Mouse (Mus musculus) lung, adult 18-20 months (tissue): ENCODE data around the gene Rcor1.
"Not testable (repeated sequence)": the region's sequence is repeated elsewhere in the genome, so short reads cannot be mapped to it uniquely, and the experiment has no call there.

Experiments used
- DNase-seq, 2 experiments: peaks; one replicate each; pipeline ENCODE4 v3.0.0; 2022; ENCODE audit warnings: mixed read lengths in 2 of 2

Rcor1 gene

DNA sequence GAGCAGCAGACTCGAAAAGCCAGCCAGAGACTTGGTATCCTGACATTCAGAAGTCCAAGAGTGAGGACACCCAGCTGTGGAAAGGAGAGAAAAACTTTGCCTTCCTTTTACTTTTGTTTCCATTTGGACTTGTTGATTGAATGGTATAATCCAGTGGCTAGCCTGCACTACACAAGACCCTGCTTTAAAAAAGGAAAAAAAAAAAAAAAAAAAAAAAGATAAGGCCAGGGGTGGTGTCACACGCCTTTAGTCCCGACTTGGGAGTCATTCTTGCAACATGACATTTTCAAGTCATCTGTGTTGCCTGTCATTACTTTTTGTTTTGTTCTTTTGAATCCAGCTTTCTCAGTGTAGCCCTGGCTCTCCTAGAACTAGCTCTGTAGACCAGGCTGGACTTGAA, 17.6 kb upstream of the Rcor1 start:
- no peak for DNase-seq

DNA sequence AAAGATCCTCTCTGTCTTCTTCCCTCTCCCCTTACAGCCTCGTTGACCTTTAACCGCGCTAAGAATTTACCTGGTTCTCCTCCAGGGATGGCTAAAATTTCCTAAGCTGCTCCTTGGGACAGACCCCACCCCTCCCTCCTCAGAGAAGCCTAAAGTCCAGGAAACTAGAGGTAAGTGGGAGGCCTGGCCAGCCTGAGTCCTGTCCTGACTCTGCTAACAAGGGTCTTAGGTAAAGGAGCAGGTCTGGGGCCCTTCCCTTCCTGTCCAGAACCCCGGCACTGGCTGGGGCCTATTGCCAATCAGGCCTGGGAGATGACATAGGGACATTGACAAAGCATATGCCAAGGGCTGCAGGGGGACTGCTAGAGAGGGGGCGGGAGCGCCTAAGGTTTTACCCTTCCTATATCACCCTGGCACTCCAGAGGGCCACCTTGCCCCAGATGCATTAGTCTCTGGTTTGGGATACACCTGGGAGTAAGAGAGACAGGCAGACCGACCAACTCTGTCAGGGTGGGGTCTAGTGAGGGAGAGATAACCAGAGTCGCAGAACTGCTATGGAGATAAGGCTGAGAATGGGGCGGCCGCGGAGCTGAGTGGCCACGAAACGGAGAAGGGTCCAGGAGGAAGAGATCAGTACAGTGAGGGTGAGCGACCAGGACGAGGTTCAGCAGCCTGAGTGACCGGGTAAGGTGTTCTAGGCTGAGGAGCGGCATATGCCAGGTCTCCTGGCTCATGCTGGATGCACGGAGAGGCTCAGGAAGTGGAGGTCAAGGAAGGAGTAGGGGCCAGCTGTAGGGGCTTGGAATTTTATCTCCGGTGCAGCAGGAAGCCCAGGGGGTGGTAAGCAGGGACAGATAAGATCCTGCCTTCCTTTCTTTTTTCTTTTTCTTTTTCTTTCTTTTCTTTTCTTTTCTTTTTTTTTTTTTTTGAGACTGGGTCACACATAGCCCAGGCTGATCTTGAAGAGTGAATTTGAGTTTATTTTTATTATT, 10.7 kb upstream of the Rcor1 start:
- DNase-seq = no peak

DNA sequence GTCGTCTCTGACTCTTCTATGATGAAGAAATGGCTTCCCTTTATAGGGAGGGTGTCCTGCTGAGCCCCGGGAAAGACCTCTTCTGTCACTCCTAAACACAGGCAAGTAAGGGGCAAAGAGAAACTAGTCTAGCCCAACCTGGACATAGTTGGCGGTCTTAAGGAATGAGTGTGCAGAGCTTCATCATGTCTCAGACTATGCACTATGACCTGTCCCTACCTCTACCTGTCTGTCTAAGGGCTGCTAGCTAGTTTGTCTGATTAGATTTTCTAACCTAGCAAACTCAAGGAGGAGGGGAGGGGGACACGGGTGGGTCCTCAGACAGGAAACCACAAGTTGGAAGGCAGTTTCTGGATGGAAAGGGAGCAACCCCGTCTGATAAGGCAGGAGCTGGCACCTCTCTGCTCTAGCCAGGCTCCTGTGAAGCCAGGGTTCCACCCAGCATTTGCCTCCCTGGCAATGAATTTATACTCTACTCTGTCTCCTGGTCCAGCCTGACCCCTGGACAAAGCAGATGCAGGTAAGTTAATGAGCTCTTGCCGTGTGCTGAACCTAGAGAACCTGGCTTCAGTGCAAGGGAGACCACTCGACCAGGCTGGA, 9.8 kb upstream of the Rcor1 start:
- no peak for DNase-seq

DNA sequence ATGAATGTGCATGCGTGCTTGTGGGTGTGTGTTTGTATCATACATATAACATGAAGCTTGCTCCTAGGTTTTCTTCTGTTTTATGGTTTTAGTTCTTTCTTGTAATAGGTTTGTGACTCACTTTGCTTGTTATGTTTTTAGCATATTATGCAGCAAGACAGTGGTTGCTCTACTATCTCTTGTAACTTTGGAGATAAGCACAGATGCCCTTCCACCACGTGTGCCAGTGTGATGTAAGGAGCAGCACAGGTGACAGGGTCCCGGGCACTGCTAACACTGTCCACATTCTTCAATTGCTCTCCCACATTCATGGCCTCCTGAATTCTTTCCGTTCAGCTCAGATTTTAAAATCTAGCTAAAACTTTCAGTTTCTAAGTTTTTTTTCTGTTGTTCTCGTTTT, 6.3 kb upstream of the Rcor1 start:
- no peak for DNase-seq

DNA sequence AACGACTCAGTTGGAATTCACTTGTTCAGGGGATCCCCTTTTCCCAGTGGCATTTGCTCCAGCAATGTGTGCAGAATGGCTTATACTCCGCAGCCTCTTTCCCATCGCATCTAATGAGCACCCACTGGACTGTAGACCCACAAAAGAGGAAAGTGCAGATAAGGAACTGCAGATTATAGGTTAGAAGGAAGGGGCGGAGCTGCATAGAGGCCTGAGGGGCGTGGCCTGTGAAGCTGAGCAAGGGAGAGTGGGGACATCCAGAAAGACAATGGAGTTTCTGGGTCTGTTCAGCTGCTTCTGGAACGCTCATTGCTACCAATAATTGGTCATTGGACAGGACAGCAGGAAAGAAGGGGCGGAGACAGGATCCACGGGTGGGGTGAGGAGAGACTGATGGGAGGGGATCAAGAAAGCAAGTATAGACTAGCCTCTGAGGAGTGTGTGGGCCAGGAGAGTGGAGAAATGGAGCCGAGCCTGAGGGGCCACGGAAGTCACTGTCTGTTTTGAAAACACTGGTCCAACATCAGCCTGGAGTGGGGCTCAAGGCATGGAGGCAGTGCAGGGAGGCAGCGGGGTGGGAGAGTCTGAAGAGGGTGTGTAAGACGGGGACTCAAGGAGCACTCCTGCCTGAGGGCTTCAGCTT, 3.8 kb upstream of the Rcor1 start:
- peak; percentile 38 to 50 for DNase-seq

DNA sequence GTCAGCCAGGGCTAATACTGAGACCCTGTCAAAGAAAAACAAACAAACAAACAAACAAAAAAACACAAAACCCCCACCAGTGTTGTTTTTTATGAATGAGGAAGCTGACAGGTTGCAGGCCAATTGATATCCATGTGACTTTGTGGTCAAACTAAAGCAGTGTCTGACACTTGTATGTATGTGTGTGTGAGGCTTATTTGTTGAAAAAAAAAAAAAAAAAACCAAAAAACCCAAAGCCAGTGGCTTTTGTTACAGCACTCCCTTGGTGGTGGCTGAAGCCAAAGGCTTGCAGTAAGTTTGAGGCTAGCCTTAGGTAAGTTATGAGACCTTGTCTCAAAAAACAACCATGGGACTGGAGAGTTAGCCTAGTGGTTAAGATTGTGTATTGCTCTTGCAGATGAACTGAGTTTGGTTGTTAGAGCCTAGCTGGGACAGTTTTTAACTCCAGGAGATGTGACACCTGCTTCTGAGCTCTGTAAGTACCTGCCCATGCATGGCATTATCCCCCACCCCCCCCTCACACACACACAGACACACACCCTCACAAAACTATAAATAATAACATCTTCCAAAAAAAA, 2.9 kb upstream of the Rcor1 start:
- no peak for DNase-seq

DNA sequence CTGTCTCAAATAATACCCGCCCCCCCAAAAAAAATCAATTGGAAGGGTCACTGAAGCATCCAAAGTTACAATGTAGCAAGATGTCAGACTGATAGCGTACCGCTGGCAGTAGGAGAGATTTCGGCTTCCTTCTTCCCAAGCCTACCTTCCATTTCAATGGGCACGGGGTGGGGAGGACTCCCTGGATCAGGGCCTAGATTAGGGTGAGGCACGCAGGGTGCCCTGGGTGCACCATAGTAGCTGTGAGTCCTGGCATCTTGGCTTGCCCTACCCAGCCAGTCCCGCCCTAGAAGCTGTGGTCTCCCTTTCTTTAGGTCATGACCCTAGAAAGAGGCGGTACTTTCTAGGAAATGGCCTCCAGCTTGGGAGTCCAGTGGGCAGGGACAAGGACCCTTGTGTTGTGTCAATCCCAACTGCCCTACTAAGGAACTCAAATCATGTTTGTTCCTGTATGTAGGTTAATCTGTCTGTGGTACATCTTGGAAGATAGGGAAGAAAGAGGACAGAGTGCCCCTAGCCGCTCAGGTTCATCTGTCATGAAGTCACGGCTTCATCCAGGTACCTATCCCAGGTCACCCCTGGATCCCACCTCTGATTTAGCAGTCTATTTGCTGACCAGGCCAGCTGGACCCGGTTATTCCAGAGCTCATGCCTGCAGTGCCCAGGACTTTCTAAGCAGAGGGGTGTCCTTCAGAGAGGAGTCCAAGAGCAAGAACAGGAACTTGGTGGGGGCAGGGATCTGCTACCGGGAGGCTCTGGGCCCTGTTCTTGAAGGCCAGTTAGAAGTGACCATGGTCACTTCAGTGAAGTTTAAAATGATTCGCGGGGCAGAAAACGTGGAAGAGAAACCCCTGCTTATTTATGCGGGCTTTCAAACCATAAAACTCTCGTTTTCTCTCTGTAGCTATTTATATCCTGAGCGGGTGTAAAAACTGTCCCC, 1.6 kb upstream of the Rcor1 start:
- peak; percentile 11 for DNase-seq

DNA sequence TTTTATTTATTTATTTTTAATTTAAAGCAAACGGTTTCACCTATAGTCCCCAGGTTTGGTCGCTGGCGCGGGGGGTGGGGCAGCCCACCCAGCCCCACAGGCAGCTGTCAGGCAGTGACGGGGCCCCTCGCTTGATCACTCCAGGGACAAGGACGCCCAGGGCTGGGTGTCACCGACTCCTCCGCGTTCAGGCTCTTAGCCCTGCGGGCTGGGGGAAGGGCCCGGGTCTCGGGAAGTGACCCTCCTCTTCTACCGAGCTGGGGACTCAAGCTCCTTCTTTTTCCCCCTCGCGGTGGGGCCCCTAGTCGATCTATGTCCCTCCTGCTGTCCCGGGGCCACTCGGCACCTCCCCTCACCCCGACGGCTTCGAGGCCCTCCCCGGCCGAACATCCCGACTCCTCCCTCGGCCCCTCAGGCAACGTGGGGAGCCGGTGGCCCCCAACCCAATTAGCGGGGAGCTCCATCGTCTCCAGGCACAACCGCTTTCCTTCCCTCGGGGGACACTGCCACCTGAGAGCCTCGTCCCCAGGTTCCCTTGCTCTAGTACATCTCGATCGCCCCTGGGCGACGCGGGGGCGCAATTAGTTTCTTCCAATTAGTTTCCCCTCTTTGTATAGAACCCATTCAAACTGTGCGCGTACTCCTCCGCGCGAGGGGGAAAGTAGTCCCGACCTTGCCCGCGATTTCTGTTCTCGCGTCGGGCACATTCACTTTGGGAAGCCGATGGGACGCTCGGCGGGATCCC, 748 bp upstream of the Rcor1 start:
- DNase-seq = peak; percentile 43 to 51

DNA sequence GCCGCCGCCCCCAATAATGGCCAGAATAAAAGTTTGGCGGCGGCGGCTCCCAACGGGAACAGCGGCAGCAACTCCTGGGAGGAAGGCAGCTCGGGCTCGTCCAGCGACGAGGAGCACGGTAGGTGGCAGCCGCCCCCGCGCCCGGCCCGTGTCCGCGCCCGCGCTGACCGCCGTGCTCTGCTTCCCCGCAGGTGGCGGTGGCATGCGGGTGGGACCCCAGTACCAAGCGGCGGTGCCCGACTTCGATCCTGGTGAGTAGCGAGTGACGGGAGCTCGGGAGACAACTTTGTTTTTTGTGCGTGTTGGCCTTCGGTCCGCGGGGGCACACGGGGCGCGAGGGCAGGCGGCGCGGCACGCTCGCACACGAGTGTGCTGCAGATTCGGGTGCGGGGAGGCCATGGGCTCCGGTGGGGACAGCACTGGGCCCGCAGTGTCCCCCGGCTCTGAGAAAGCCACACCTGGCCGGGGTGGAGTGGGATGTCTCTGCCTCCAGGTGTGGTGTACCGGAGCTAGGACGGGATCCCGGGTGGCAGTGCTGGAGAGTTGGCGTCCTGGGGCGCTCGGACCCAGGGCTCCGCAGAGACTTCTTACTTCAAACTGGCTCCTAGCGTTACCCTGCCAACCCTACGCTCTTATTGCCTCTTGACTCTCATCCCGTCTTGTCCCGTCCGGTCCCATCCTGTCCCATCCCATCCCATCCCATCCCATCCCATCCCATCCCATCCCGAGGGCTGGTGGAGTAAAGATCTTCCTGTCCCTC, 800 bp downstream of the Rcor1 start:
- peak; percentile 43 to 45 for DNase-seq

DNA sequence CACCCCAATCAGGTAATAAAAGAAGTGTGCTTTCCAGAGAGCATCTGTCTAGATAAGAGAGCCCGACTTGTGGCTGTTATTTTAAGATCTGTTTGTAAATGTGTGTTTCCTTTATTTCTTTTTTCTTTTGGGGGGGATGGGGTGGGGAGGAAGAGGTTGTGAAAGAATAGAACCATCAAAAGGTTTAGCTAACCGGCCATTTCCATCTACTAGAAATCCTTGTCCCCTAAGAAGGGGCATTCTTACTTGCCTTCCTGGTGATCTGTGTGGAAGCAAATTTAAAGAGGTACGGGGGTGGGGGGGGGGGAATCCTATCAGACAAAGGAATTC, 1.3 kb downstream of the Rcor1 start:
- no peak for DNase-seq

DNA sequence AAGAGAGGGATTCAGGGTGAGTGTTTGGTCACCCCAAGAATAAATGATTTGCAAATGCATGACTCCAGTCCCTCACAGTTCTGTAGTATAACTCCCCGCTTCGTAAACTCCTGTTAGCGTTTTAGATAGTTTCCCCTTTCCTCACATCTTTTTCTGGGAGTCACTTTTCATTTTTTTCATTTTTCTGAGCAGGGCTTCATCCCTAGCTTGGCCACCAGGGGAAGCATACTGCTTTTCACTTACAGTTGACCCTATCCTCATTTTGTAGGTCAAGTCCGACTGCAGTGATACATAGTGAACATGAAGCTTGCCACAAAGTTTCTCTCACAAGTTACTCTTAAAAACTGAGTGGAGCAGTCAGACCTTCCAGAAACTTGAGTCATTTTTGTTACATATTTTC, 2.0 kb downstream of the Rcor1 start:
- peak in 1 of 2 experiments; percentile 29 for DNase-seq

DNA sequence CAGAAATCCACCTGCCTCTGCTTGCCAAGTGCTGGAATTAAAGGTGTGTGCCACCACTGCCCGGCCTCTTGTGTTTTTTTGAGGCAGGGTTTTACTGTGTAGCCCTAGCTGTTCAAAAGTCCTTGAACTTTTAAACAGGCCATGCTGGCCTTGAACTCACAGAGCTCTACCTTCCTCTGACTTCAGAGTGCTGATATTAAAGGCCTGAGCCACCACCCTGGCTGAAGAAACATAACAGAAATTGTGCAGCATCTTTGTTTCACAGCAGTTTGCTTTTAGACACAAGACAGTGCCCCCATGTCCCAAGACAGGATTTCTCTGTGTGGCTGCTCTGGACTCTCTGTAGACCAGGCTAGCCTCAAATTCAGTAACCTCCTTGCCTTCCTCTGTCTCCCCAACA, 3.2 kb downstream of the Rcor1 start:
- no peak for DNase-seq

DNA sequence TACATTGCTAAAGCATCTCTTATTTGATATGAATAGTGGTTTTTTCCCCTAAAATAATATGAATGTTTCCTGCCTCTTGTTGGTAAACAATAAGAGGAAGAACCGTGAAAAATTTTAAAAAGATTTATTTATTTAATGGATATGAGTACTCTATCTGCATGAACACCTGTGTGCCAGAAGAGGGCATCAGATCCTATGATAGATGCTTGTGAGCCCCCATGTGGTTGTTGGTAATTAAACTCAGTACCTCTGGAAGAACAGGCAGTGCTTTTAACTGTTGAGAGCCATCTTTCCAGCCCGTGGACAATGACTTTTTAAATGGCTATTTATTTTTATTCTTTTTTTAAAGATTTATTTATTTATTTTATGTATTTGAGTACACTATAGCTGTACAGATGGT, 5.7 kb downstream of the Rcor1 start:
- no peak for DNase-seq

DNA sequence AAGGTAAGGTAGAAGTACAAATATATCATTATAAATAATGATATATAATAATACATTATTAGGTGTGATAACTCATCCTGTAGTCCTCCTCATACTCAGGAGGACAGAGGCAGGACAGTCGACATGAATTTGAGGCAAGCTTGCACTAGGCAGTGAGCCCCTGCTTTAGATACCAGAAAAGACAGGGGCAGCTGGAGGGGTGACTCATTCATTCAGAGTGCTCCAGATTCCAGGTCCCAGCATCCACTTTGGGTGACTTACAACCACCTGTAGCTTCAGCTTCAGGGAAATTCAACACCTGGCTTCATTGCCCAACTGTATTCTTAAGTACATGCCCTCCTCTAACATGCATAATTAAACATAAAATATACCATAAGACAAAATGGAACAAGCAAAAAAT, 7.7 kb downstream of the Rcor1 start:
- DNase-seq = no peak

DNA sequence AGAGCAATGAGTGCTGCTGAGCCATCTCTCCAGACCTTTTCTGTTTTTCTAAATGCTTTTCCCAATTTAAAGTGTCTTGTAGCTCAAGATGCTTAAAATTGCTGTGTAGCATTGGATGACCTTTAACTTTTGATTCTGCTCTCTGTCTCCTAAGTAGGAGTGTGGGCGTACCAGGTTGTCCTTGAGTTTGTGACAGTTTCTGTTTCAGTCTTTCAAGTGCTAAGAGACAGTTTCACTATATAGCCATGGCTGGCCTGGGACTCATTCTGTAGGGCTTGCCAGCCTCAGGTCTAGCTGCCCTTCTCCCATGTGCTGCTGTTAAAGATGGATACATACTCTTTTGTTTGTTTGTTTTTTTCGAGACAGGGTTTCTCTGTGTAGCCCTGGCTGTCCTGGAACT, 9.1 kb downstream of the Rcor1 start:
- DNase-seq = no peak

DNA sequence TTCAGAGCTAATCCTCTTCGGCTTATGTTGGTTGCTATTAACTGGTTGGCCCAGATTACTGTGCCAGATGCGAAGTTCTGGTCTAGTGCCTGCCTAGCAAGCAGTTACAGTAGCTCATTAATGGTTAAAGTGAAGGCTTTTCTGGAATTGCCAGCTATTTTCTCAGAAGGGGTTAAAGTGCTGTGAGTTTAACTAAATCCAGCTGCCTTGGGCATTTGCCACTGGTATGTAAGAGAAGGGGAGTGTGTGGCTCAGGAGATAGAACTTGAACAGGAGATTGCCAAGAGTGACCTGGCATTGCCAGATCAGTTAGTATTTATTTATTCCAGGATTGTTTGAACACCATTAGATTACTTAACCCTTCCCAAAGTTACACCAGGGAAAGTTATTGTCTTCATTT, 11.1 kb downstream of the Rcor1 start:
- no peak for DNase-seq

DNA sequence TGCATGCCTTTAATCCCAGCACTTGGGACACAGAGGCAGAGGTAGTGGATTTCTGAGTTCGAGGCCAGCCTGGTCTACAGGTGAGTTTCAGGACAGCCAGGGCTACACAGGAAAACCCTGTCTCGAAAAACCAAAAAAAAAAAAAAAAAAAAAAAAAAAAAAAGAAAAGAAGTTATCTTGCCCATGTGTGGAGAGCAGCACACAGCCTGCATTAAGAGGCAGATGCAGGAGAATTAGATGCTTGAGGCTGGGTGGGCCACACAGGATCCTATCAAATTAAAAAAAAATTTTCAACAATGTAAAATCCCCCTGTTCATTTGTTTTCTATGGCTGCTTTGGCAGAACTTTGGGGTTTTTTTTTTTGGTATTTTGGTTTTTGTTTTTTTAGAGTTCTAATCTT, 24.2 kb downstream of the Rcor1 start:
- no peak for DNase-seq

DNA sequence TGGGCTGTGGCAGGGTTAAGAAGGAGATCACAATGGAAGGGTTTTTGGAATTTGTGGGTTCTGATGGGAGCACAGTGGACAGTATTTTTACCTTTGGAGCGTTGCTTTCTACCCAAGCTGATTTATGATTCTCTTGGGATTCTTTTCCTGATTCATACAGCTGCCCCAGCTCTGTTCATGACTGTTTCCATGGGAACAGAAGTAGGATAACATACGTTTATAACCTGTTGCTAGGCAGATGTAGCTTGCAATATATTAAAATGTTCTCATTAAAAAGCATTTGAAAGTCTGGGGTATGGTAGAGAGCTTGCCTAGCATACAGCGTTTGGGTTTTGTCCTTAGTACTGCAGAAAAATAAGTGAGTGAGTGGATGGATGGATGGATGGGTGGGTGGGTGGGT, 25.1 kb downstream of the Rcor1 start:
- DNase-seq = no peak

DNA sequence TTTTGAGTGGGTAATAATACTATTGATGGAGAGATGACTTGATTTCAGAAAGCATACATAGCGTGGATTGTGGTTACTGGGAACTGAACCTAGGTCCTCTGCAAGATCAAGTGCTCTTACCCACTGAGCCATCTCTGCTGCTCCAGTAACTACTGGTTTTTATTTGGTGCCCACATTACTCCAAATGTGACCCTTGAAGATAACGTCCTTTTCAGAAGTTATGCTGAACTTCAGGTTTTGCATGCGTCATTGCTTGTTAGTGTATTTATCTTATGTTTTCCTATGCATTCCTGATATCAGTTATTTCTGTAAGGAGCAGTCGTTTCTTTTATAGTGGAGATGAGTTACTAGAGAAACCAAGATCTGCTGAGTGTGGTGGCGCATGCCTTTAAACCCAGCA, 26.2 kb downstream of the Rcor1 start:
- DNase-seq = no peak

DNA sequence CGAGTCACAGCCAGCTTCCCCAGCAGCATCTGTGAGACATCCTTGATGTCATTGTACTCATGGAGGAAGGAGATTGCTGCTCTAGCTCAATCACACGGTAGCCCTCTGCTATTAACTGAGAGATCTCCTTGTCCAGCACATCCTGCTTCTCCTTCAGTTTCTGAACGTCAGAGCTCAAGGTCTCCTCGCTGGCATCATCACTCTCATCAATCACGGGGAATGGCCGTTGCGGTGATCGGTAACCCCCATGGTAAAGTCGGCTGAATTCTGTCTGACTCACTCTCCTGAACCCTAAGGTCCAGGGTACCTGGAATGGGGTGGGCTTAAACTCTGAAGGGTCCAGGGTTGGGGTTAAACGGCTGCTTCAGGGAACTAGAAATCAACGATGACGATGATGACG, 28.7 kb downstream of the Rcor1 start:
- no peak for DNase-seq

DNA sequence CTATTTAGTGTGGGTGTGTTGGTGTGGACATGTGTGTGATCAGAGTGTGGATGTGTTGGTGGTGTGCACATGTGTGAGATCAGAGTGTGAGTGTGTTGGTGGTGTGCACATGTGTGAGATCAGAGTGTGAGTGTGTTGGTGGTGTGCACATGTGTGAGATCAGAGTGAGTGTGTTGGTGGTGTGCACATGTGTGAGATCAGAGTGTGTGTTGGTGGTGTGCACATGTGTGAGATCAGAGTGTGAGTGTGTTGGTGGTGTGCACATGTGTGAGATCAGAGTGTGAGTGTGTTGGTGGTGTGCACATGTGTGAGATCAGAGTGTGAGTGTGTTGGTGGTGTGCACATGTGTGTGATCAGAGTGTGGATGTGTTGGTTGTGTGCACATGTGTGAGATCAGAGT, 30.1 kb downstream of the Rcor1 start:
- DNase-seq = not testable (repeated sequence)
